Comparison of ENCODE assay signal across 15 mouse cellular contexts in genomic region chr4:95045133-95045532, GRCm38 (mm10). TPM values are rescaled to one million over a fixed set of nuclear protein-coding genes. Genes with fewer than 3 reads are reported as not detected.
DNase-seq lines count a peak whose midpoint lies in the region; ATAC-seq and TF ChIP-seq lines count a peak whose summit lies in the region.
"Had no signal": no experiment of that assay in that cellular context is flagged by ENCODE, and none has a peak within 500 bp of the region (broad histone marks: within the 10 kb centered on the region; RNA-seq: fewer than 3 reads in every experiment).

No protein-coding gene starts in this region.

- WGBS in liver, postnatal 0 days (ENCODE audit: insufficient replicate concordance): 86% methylated on average over 1 of the region's 1 CpGs

- 0 out of 2 replicates have a peak, but pooled peaks cover 3% of the 10 kb centered on the region for H3K4me1 ChIP-seq in liver, postnatal 0 days (ENCODE audit: insufficient read depth)
- H3K4me1 ChIP-seq in ES-E14 (ENCODE audit: control insufficient read depth in 2 of 2, insufficient read depth in 2 of 2, low read length in 2 of 2, poor library complexity in 1 of 2): peaks cover 0 to 2% of the 10 kb centered on the region in 2 experiments; a peak in 1 of 4 replicates

- in situ Hi-C loops in ES-E14 (cut with MboI; ENCODE audit: low sequenced_read_pairs in 2 of 2, unreplicated experiment in 2 of 2): no loop called here

- H3K27me3 ChIP-seq in liver, postnatal 0 days (ENCODE audit: insufficient read depth, low read length): no peaks in the 10 kb centered on the region
- H3K27me3 ChIP-seq: hindbrain, embryonic 15.5 days; limb, embryonic 12.5 days had no signal

- H3K4me3 ChIP-seq in liver, postnatal 0 days (ENCODE audit: low read depth, low read length): no peak overlapping the region
- H3K4me3 ChIP-seq in ES-E14 (ENCODE audit: insufficient read depth in 1 of 2, low read depth in 1 of 2, low read length in 2 of 2, poor library complexity in 1 of 2, severe bottlenecking in 1 of 2): no peak overlapping the region
- H3K4me3 ChIP-seq: hindbrain, embryonic 15.5 days; limb, embryonic 12.5 days; midbrain, embryonic 10.5 days had no signal

- no peak for DNase-seq in frontal cortex, postnatal 25 days (ENCODE audit: low spot score in 2 of 2)
- DNase-seq in liver, postnatal 0 days: no peak
- DNase-seq in liver (no peak), ES-E14 (ENCODE audit: low read depth, low spot score) (peak; percentile 12)
- peak; percentile 38 for DNase-seq in naive thymus-derived CD4-positive, alpha-beta T cell, adult 2 months (ENCODE audit: low read depth)
- DNase-seq in kidney, adult 9 months: no peak
- DNase-seq in ovary, adult 18-20 months (ENCODE audit: low spot score): no peak
- DNase-seq: adrenal gland, adult 2 months; cerebellum, adult 11 months; heart, adult 11 months; thymus, postnatal 25 days had no signal

- H3K9ac ChIP-seq in liver, postnatal 0 days (replicated peaks): no peak overlapping the region
- H3K9ac ChIP-seq in ES-E14 (ENCODE audit: insufficient read depth, low read depth, low read length, poor library complexity, severe bottlenecking): no peak overlapping the region
- H3K9ac ChIP-seq: hindbrain, embryonic 15.5 days; limb, embryonic 12.5 days had no signal

- H3K9me3 ChIP-seq in liver, postnatal 0 days (ENCODE audit: low read length): no peaks in the 10 kb centered on the region
- no peaks in the 10 kb centered on the region for H3K9me3 ChIP-seq in ES-E14 (ENCODE audit: control insufficient read depth, insufficient read depth, low read depth, low read length)
- H3K9me3 ChIP-seq: hindbrain, embryonic 15.5 days; limb, embryonic 12.5 days; midbrain, embryonic 10.5 days had no signal

- TF ChIP-seq EP300 in liver, postnatal 0 days (IDR thresholded peaks at IDR 0.05; ENCODE audit: low read depth): no peak

- no peak overlapping the region for H3K4me2 ChIP-seq in liver, postnatal 0 days (ENCODE audit: low read depth, low read length)
- H3K4me2 ChIP-seq: hindbrain, embryonic 15.5 days; limb, embryonic 12.5 days had no signal

- H3K36me3 ChIP-seq in liver, postnatal 0 days (replicated peaks; ENCODE audit: insufficient read depth, low read length): no peaks in the 10 kb centered on the region
- no peaks in the 10 kb centered on the region for H3K36me3 ChIP-seq in ES-E14 (ENCODE audit: control insufficient read depth, insufficient read depth, low read length, poor library complexity, severe bottlenecking)
- H3K36me3 ChIP-seq: hindbrain, embryonic 15.5 days; limb, embryonic 12.5 days; midbrain, embryonic 10.5 days had no signal

- no peak overlapping the region for H3K27ac ChIP-seq in liver, postnatal 0 days (ENCODE audit: low read depth)
- H3K27ac ChIP-seq in ES-E14 (ENCODE audit: insufficient read depth, low read depth, low read length, poor library complexity, severe bottlenecking): no peak overlapping the region
- H3K27ac ChIP-seq: hindbrain, embryonic 15.5 days; limb, embryonic 12.5 days; midbrain, embryonic 10.5 days had no signal

- TF ChIP-seq CTCF in liver, postnatal 0 days (IDR thresholded peaks at IDR 0.05; ENCODE audit: low read depth): peak; percentile 45

- 0 out of 2 replicates have a peak, but pooled peaks have one; percentile 42 for ATAC-seq in frontal cortex, adult (ENCODE audit: low TSS enrichment)
- ATAC-seq in liver, postnatal 0 days: no peak

TF ChIP-seq in ES-E14, 5 proteins besides CTCF, POLR2A, EP300 and RAD21:
- TF ChIP-seq MAFK (IDR thresholded peaks at IDR 0.05; ENCODE audit: insufficient read depth, low read depth, low read length): no peak
- no peak for TF ChIP-seq CHD2 (IDR thresholded peaks at IDR 0.05; ENCODE audit: low read depth, low read length)
- no peak for TF ChIP-seq ZNF384 (IDR thresholded peaks at IDR 0.05; ENCODE audit: low read depth, low read length)
- TF ChIP-seq ZC3H11A (IDR thresholded peaks at IDR 0.05; ENCODE audit: borderline replicate concordance, low read depth, low read length): no peak

RNA-seq across cellular contexts. Expression of gene Jun, which starts 6.9 kb away (rescaled TPM):
- polyA plus RNA-seq in liver, postnatal 0 days (2015; fragmentation: Nextera tagmentation; extraction: Ambion mirVana): 5.7 and 6.4 TPM in 2 replicates
- 9.5 and 16.6 TPM in 2 replicates for total RNA-seq in ES-E14 (2012; rRNA removed)

Comparison
In these comparisons a context has a peak if more than half of its experiments do, and no peak if none do; other contexts are left out.
1. DNase-seq: peak in ES-E14 (single experiment) and naive thymus-derived CD4-positive, alpha-beta T cell, adult 2 months (single experiment); none in frontal cortex, postnatal 25 days (0 of 2), liver, postnatal 0 days (single experiment), liver (single experiment), kidney, adult 9 months (single experiment) and ovary, adult 18-20 months (single experiment).